Mouse (Mus musculus) thymus, postnatal 25 days (tissue): ENCODE results near the gene Myo1f.
A peak's percentile ranks its signal among the peaks of the same experiment; 100 is the strongest.

Experiments used
- DNase-seq: peaks from one replicate; pipeline ENCODE4 v3.0.0; 2022

The Myo1f gene

GRCm38 (mm10) chr17:33555223-33555855 is at the start of gene Myo1f:
Gene Myo1f (plus strand): TSS chr17:33555707.
- DNase-seq, result peak; percentile 65

- no peak for DNase-seq
These were observed 47.1 kb upstream of the Myo1f start for GRCm38 (mm10) chr17:33508386-33508785.

GRCm38 (mm10) chr17:33510172-33510571 is 45.3 kb upstream of the Myo1f start:
- DNase-seq, result no peak

- DNase-seq, result no peak
These were observed 42.8 kb upstream of the Myo1f start for GRCm38 (mm10) chr17:33512441-33513415.

GRCm38 (mm10) chr17:33513874-33514273 is 41.6 kb upstream of the Myo1f start:
- no peak for DNase-seq

GRCm38 (mm10) chr17:33520366-33520765 is 35.1 kb upstream of the Myo1f start:
- no peak for DNase-seq

GRCm38 (mm10) chr17:33523431-33523917 is 32.0 kb upstream of the Myo1f start:
- peak; percentile 5 for DNase-seq

- DNase-seq, result peak; percentile 78
These were observed 31.4 kb upstream of the Myo1f start, which contains the start of gene Adamts10 for GRCm38 (mm10) chr17:33523918-33524755. Gene Adamts10 (plus strand): TSS chr17:33524204.

GRCm38 (mm10) chr17:33524806-33525373 is 30.6 kb upstream of the Myo1f start:
- peak; percentile 10 for DNase-seq

- no peak for DNase-seq
These were observed 29.0 kb upstream of the Myo1f start for GRCm38 (mm10) chr17:33526506-33526905.

- peak; percentile 58 for DNase-seq
These were observed 16.3 kb upstream of the Myo1f start for GRCm38 (mm10) chr17:33539106-33539675.

GRCm38 (mm10) chr17:33539878-33540277 is 15.6 kb upstream of the Myo1f start:
- no peak for DNase-seq

- DNase-seq, result no peak
These were observed 6.3 kb upstream of the Myo1f start for GRCm38 (mm10) chr17:33549212-33549611.

GRCm38 (mm10) chr17:33550388-33550787 is 5.1 kb upstream of the Myo1f start:
- DNase-seq, result no peak

- DNase-seq, result no peak
These were observed 3.4 kb upstream of the Myo1f start for GRCm38 (mm10) chr17:33552113-33552512.

GRCm38 (mm10) chr17:33552964-33553363 is 2.5 kb upstream of the Myo1f start:
- DNase-seq, result peak; percentile 55

- no peak for DNase-seq
These were observed 971 bp upstream of the Myo1f start for GRCm38 (mm10) chr17:33554536-33554935.

- no peak for DNase-seq
These were observed 2.4 kb downstream of the Myo1f start for GRCm38 (mm10) chr17:33557922-33558321.

- DNase-seq, result no peak
These were observed 8.1 kb downstream of the Myo1f start for GRCm38 (mm10) chr17:33563527-33564076.

- DNase-seq, result no peak
These were observed 9.1 kb downstream of the Myo1f start for GRCm38 (mm10) chr17:33564599-33564998.

GRCm38 (mm10) chr17:33566182-33566581 is 10.7 kb downstream of the Myo1f start:
- DNase-seq, result no peak

- DNase-seq, result no peak
These were observed 28.6 kb downstream of the Myo1f start for GRCm38 (mm10) chr17:33584061-33584460.
